Mouse (Mus musculus) erythroblast, embryonic 14.5 days (primary cell): ENCODE results near the gene Ppargc1a. TPM values are rescaled to one million over a fixed set of nuclear protein-coding genes. Genes with fewer than 3 reads are reported as not detected.

Experiments
- H3K27me3 ChIP-seq: 2 replicates; pipeline ENCODE4 v1.6.1; 2012; ENCODE audit warnings: inconsistent platforms; ENCODE audit not compliant: control insufficient read depth
- H3K36me3 ChIP-seq: 2 replicates; pipeline ENCODE4 v1.6.1; 2012; ENCODE audit warnings: mild to moderate bottlenecking, inconsistent platforms; ENCODE audit not compliant: control insufficient read depth
- H3K4me1 ChIP-seq: 2 replicates; pipeline ENCODE4 v1.6.1; 2012; ENCODE audit warnings: inconsistent platforms; ENCODE audit not compliant: control insufficient read depth
- H3K4me3 ChIP-seq: replicated peaks from 2 replicates; pipeline ENCODE3; 2012; ENCODE audit warnings: moderate library complexity, mild to moderate bottlenecking, inconsistent platforms
- H3K9me3 ChIP-seq: 2 replicates; pipeline ENCODE4 v1.6.1; 2012; ENCODE audit warnings: low read length, inconsistent platforms, mixed read lengths; ENCODE audit not compliant: control insufficient read depth
- GATA1 ChIP-seq: IDR thresholded peaks from 2 replicates; pipeline ENCODE4 v1.6.1; 2012; ENCODE audit warnings: low read length, inconsistent platforms, mixed read lengths
- TAL1 ChIP-seq: IDR thresholded peaks from 3 replicates; pipeline ENCODE4 v1.6.1; 2012; ENCODE audit warnings: low read length, inconsistent platforms, mixed read lengths
- polyA plus RNA-seq: library from polyadenylated mRNA; stranded (reverse); fragments of >175 nt; gene quantifications from 2 replicates; pipeline ENCODE4 v1.2.3, GENCODE M21; 2012

Gene Ppargc1a
- polyA plus RNA-seq, 1 experiment = not detected

DNA sequence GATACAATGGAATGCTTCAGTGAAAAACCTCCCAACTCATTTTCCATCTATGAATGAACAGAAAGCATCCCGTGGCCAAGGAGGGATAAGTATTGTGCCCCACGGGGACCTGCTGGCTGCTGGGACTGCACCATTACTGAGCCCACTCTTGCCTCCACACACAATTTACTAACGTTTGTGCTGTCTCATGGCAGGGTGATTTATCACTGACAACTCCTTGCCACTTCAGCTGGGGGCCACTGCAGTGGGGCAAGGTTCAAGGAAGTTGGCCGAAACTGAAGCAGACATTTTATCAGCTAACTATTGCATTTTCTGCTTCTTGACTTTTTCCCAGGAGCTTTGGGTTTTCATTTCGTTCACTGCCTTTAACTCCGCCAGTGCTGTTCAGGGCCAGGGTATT, 17.5 kb upstream of the Ppargc1a start:
- TF ChIP-seq TAL1 (no peak), GATA1 (no peak)
- Histone ChIP-seq H3K4me3 (no peak overlapping the region), H3K36me3 (no peaks in the 10 kb centered on the region), H3K4me1 (no peaks in the 10 kb centered on the region), H3K27me3 (no peaks in the 10 kb centered on the region), H3K9me3 (no peaks in the 10 kb centered on the region)

DNA sequence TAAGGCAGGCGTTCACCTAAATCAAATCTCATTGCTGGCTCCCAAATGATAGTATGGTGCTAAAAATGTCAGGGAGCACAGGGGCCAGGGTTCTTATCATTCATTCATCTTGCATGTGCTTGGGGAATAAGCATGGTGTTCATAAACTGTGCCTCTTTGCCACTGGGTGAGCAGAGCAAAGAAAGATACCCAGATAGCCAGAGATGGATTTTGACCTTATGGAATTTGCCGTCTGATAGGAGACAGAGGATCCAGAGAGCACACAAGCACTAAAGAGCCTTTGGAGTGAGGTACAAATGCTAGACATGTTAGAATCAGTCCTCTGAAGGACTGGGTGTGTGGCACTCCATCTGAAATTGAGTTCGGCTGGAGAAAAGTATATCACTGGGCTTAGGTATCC, 16.7 kb upstream of the Ppargc1a start:
- no peaks in the 10 kb centered on the region for H3K9me3 ChIP-seq
- no peaks in the 10 kb centered on the region for H3K36me3 ChIP-seq
- no peak overlapping the region for H3K4me3 ChIP-seq
- TF ChIP-seq TAL1 (no peak), GATA1 (no peak)
- H3K27me3 ChIP-seq = no peaks in the 10 kb centered on the region
- H3K4me1 ChIP-seq = no peaks in the 10 kb centered on the region

DNA sequence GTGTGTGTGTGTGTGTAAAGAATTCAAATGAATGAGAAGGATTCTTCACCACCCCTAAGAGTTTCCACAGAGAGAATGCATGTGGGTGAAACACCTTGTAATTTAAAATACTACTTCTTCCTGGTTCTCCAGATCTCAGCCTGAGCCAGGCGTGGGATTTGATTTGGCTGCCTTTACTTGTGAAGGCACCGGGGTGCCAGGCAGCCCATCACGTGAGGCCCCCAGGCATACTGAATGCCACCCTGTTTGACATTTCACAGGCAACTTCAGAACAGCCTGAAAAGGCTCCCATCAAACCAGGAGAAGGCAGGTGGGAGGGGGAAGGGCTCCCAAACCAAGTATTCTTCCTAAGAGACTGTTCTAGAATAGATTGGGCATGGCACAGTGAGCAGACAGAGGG, 16.1 kb upstream of the Ppargc1a start:
- no peaks in the 10 kb centered on the region for H3K36me3 ChIP-seq
- no peak for TF ChIP-seq GATA1
- no peak for TF ChIP-seq TAL1
- no peaks in the 10 kb centered on the region for H3K27me3 ChIP-seq
- no peaks in the 10 kb centered on the region for H3K9me3 ChIP-seq
- no peak overlapping the region for H3K4me3 ChIP-seq
- no peaks in the 10 kb centered on the region for H3K4me1 ChIP-seq

DNA sequence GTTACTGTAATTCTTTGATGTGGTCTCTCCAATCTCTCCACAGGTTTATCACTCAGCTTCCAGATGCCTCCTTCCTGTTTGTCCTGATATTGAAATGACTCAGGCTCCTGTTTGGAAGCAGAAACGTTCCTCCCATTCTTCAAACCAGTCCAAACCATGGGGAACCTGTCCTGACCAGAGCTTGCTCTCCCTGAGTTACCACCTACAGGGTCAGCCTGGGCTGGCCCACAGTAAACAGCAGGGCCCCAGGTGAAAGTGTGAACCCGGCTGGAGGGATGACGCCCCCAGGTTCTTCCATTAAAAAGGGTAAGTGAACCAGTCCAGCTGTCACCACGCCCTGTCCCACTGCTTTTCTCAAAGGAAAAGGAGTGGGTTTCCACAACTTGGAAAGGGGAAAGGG, 15.5 kb upstream of the Ppargc1a start:
- Histone ChIP-seq H3K9me3 (no peaks in the 10 kb centered on the region), H3K4me3 (no peak overlapping the region), H3K36me3 (no peaks in the 10 kb centered on the region), H3K4me1 (no peaks in the 10 kb centered on the region), H3K27me3 (no peaks in the 10 kb centered on the region)
- no peak for TF ChIP-seq GATA1
- TF ChIP-seq TAL1 = no peak

DNA sequence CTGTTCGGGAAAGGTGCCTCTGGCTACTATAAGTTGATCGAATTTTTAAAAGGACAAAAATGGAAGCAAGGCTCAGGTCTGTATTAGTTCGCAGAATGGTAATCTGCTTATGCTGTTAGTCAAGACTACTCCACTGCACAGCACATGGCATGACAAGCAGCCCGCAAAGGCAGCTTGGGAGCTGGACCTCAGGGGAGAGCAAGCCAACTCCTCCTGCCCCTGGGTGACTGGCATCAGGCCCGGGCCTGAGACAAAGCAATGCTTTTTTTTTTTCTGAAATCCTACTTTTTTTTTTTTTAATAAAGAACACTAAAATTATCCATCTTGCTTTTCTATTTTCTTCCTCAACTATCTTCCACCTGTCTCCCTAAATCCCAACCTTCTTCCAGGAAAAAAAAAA, 15.1 kb upstream of the Ppargc1a start:
- TF ChIP-seq TAL1 (no peak), GATA1 (no peak)
- Histone ChIP-seq H3K9me3 (no peaks in the 10 kb centered on the region), H3K27me3 (no peaks in the 10 kb centered on the region), H3K36me3 (no peaks in the 10 kb centered on the region), H3K4me3 (no peak overlapping the region), H3K4me1 (no peaks in the 10 kb centered on the region)

DNA sequence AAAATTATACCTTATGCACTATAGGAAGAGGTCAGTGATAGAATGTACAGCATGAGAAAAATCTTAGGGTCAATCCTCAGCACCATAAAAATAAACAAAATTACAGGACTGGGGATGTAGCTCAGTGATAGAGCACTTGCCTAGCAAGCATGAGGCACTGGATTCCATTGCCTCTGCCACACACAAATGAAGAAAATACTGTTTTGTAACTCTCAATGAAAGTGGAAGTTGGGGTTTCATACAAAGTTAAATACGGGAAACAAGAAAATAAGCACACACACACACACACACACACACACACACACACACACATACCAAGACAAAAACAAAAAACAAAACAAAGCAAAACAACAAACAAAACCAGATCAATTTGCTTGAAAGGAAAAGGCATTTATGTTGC, 10.1 kb upstream of the Ppargc1a start:
- Histone ChIP-seq H3K27me3 (no peaks in the 10 kb centered on the region), H3K9me3 (no peaks in the 10 kb centered on the region), H3K4me3 (no peak overlapping the region), H3K4me1 (no peaks in the 10 kb centered on the region), H3K36me3 (no peaks in the 10 kb centered on the region)
- no peak for TF ChIP-seq TAL1
- no peak for TF ChIP-seq GATA1

DNA sequence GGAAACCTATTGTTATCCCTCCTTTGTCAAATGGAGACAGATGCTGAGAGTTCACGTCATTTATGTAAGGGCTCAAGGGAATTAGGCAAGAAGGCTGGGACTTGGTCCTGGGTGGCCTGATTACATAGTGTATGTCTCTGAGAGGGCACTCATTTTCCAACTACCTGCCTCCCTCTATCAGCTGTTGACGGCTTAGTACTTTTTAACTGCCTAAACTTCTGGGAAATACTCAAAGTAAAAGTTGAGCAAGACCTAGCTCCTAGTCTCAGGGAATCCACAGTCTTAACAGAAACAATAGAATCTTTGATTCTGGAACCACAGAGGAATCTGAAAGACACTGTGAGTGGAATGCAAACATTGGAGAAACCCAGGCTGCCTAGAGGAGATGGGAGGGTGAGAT, 6.2 kb upstream of the Ppargc1a start:
- no peaks in the 10 kb centered on the region for H3K27me3 ChIP-seq
- TF ChIP-seq TAL1 (no peak), GATA1 (no peak)
- no peaks in the 10 kb centered on the region for H3K9me3 ChIP-seq
- H3K36me3 ChIP-seq = no peaks in the 10 kb centered on the region
- H3K4me3 ChIP-seq = no peak overlapping the region
- no peaks in the 10 kb centered on the region for H3K4me1 ChIP-seq

DNA sequence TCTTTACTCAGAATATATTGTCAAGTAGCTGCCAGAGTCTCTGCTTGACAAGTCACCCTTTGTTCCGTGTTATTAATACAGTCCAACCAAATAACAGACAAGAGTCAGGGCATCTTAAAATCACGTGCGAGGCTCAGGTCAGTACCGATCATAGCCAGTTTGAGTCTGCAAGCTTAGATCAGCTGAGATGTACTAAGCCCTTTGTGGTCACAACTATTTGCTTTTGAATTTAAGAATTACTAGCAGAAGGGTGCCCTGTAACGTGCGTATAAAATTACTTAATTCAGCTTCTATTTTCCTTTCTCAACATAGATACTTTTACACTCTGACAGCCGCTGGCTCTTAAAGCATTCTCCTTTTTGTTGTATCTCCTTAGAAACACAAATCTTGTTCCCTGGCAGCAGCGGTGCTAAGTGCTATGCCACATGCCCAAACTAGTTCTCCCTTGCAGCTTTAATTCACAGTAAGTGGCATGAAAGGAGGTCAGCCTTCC, 718 bp upstream of the Ppargc1a start:
- Histone ChIP-seq H3K9me3 (no peaks in the 10 kb centered on the region), H3K4me1 (no peaks in the 10 kb centered on the region), H3K36me3 (no peaks in the 10 kb centered on the region), H3K4me3 (no peak overlapping the region), H3K27me3 (no peaks in the 10 kb centered on the region)
- TF ChIP-seq GATA1 (no peak), TAL1 (no peak)

DNA sequence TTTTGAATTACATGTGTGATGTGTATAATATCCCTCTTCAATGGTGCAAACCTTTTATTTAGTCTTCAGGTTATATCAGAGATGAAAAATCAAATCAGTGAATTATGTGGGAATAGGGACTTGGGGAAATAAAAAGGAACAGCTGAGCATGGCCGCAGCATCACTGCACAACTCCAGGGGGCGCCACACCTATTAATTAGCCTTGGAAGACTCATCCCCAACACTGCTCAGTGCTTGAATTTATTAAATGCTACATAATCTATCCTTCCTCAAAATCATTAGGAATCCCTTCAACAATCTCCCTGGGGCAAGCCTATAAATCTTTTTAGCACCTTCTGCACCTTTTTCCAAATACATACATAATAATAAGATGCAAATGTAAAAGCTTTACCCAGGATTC, 1.9 kb downstream of the Ppargc1a start:
- Histone ChIP-seq H3K36me3 (no peaks in the 10 kb centered on the region), H3K9me3 (no peaks in the 10 kb centered on the region), H3K4me1 (no peaks in the 10 kb centered on the region), H3K27me3 (no peaks in the 10 kb centered on the region), H3K4me3 (no peak overlapping the region)
- no peak for TF ChIP-seq GATA1

DNA sequence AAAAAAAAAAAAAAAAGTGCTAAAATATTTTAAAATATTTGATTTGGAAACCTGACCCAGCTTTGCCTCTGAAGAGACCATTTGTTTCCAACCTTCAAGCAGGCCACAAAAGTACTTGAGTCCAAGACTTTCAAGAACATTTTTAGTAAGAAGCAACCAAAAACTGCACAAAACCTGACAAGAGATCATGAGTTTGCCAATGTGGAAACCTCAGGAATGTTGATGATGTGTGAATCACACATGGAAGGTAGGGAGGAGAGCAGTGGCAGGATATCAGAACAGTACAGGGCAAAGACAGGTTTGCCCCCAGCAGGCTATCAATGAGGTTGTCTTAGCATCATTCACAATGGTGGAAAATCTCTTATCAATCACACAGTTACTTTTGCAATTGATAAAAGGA, 2.5 kb downstream of the Ppargc1a start:
- H3K36me3 ChIP-seq = no peaks in the 10 kb centered on the region
- H3K9me3 ChIP-seq = no peaks in the 10 kb centered on the region
- no peaks in the 10 kb centered on the region for H3K4me1 ChIP-seq
- H3K4me3 ChIP-seq = no peak overlapping the region
- TF ChIP-seq TAL1 = no peak
- H3K27me3 ChIP-seq = no peaks in the 10 kb centered on the region
